Mouse (Mus musculus) CH12.LX (cell line): ENCODE data around the gene Rnf10.

Experiments
- CHD2 ChIP-seq: IDR thresholded peaks from 2 replicates; pipeline ENCODE4 v1.6.1; 2011; ENCODE audit warnings: low read length, improper control_type of control experiment
- CTCF ChIP-seq, 2 experiments: IDR thresholded peaks in 1 of 2; conservative IDR thresholded peaks in 1 of 2; 2 replicates each; pipeline ENCODE4 v1.5.1; 2011 to 2012; ENCODE audit warnings: low read depth in 2 of 2, low read length in 2 of 2, improper control_type of control experiment in 1 of 2, inconsistent platforms in 1 of 2, mild to moderate bottlenecking in 1 of 2, moderate library complexity in 1 of 2
- ELF1 ChIP-seq: IDR thresholded peaks from 2 replicates; pipeline ENCODE4 v1.6.1; 2014; ENCODE audit warnings: low read depth, mild to moderate bottlenecking, inconsistent platforms, low read length, improper control_type of control experiment
- JUN ChIP-seq: IDR thresholded peaks from 2 replicates; pipeline ENCODE4 v1.6.1; 2011; ENCODE audit warnings: low read depth, mild to moderate bottlenecking, low read length, improper control_type of control experiment, moderate library complexity; ENCODE audit not compliant: insufficient read depth
- MAFK ChIP-seq: IDR thresholded peaks from 2 replicates; pipeline ENCODE4 v1.6.1; 2011; ENCODE audit warnings: low read length, improper control_type of control experiment; ENCODE audit not compliant: insufficient replicate concordance
- MAX ChIP-seq: IDR thresholded peaks from 2 replicates; pipeline ENCODE4 v1.6.1; 2011; ENCODE audit warnings: low read length, improper control_type of control experiment
- MAZ ChIP-seq: IDR thresholded peaks from 2 replicates; pipeline ENCODE4 v1.6.1; 2012; ENCODE audit warnings: low read depth, mild to moderate bottlenecking, inconsistent platforms, low read length, improper control_type of control experiment, moderate library complexity
- NELFE ChIP-seq: IDR thresholded peaks from 2 replicates; pipeline ENCODE4 v1.6.1; 2011; ENCODE audit warnings: low read depth, low read length, improper control_type of control experiment
- POLR2A ChIP-seq: IDR thresholded peaks from 2 replicates; pipeline ENCODE4 v1.6.1; 2011; ENCODE audit warnings: low read depth, mild to moderate bottlenecking, improper control_type of control experiment, low read length
- USF2 ChIP-seq: conservative IDR thresholded peaks from 2 replicates; pipeline ENCODE4 v1.6.1; 2011; ENCODE audit warnings: low read depth, low read length, improper control_type of control experiment

- TF ChIP-seq MAX = no peak
- TF ChIP-seq USF2 = no peak
- no peak for TF ChIP-seq CTCF (conservative IDR thresholded peaks at IDR 0.05 in 1 of 2, IDR thresholded peaks at IDR 0.05 in 1 of 2; ENCODE audit: low read depth in 2 of 2, low read length in 2 of 2)
- no peak for TF ChIP-seq MAZ
- no peak for TF ChIP-seq JUN
- peak; percentile 35; the same call in 1 of the 2 replicates for TF ChIP-seq ELF1
- no peak for TF ChIP-seq MAFK
- no peak for TF ChIP-seq CHD2
- TF ChIP-seq POLR2A = no peak
- TF ChIP-seq NELFE = no peak
These were observed 78.0 kb downstream of the Rnf10 start for GRCm38 (mm10) chr5:115194626-115195221.
